Mouse (Mus musculus): Measurements from ENCODE around the gene Pgbd5.

DNA sequence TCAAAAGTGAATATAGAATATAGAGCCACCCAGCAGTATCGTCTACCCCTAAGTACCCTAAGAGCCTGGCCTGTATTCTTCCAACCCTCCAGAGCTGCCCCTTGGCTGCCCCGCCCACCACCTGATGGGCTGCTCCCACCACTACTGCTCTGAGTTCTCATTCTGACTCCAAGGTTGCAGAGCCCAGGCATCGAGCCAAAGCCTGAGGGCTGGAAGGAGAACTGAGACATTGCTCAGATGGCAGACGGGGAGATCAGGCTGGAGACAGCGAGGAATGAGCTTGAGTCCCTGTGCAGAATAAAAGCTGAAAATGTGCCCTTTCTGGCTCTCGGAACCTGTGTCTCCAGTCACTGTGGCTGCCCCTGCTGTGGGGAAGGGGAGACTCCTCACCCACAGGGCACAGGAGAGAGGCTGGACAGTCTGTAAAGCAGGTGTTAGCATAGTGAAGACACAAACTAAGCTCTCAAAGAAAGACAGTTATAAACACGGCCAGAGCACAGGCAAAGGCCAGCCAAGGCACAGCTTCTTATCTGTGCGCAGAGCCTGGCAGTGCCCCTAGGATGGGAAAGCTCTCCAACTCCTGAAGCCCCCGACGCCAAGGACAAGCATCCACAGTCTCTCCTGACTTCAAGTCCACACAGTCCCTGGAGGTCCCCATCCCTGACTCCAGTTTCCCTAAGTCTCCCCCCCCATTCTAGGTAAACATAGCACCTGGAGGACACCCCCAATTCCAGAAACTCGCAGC is 42.0 kb downstream of the Pgbd5 start:
- TF ChIP-seq CTCF (IDR thresholded peaks at IDR 0.05; ENCODE audit: extremely low read depth, insufficient read depth, low read length) (no peak), POLR2A (IDR thresholded peaks at IDR 0.05; ENCODE audit: extremely low read depth, insufficient read depth, low read length) (0 out of 2 replicates have a peak, but pooled peaks have one; percentile 21)
